Mouse (Mus musculus) ES-E14 (cell line): ENCODE data around the gene Slc25a24.

Experiments
- CHD2 ChIP-seq: IDR thresholded peaks from 2 replicates; pipeline ENCODE4 v1.6.1; 2014; ENCODE audit warnings: mild to moderate bottlenecking, low read depth, low read length, inconsistent platforms
- MAFK ChIP-seq: IDR thresholded peaks from 2 replicates; pipeline ENCODE4 v1.6.1; 2014; ENCODE audit warnings: mild to moderate bottlenecking, low read depth, low read length, inconsistent platforms; ENCODE audit not compliant: insufficient read depth
- ZC3H11A ChIP-seq: IDR thresholded peaks from 2 replicates; pipeline ENCODE4 v1.6.1; 2012; ENCODE audit warnings: low read depth, mild to moderate bottlenecking, inconsistent platforms, low read length, borderline replicate concordance
- ZNF384 ChIP-seq: IDR thresholded peaks from 2 replicates; pipeline ENCODE4 v1.6.1; 2012; ENCODE audit warnings: low read depth, low read length, inconsistent platforms

DNA sequence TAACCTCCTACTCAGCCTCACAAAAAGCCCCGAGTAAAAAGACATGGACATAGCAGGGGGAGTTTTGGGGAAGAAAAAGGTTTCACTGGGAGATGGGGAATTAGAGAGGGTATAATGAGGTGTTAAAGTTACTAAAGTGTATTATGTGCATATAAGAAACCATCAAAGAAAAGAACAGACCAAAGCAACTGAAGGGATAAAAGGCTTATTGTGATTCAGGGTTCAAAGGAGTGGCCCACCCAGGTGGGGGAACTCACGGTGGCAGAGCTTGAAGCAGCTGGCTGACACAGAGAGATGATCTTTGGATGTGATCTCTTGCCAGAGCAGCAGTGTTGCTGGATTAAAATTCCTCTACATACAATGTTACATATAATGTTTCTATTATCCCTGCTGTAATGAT, 34.5 kb upstream of the Slc25a24 start:
- TF ChIP-seq MAFK (no peak), ZNF384 (no peak), CHD2 (no peak), ZC3H11A (no peak)
